In the genomic region with DNA sequence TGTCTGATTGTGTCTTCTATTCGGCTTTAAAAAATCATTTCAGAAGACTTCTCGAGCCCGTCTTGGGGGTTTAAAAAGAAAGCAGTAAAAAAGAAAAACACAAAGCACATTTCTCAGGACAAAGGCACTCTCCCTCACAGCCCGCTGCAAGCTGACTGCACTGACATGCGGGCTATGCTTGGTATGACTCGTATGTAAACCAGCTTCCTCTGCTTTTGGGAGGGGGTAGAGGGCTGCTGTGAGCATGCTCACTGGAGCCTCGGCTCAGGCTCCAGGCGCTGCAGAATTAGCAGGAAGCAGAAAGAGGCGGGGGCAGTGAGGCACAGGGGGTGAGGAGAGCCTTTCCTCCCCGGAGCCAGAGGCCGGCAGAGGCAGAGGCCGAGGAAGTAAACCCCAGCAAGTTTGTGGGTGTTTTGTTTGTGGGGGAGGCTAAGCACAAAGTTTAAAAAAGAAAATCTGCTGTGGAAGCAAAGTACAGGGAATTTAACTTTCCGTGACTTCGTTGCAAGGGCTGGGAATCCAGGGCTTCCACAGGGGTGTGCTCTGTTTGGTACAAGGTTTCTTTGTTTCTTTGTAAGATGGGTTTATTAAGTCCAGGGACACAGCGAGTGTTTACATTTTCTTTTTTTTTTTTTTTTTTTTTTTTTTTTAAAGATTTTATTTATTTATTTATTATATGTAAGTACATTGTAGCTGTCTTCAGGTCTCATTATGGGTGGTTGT, we compare ENCODE assay signal across 8 mouse cellular contexts. TPM values are rescaled to one million over a fixed set of nuclear protein-coding genes. Genes with fewer than 3 reads are reported as not detected.
DNase-seq lines count a peak whose midpoint lies in the region; ATAC-seq and TF ChIP-seq lines count a peak whose summit lies in the region.

No protein-coding gene starts in this region.

- H3K4me2 ChIP-seq in lung, embryonic 16.5 days (ENCODE audit: low read depth, low read length) = peak overlapping the region; percentile 52

- H3K9me3 ChIP-seq in lung, embryonic 16.5 days (ENCODE audit: control insufficient read depth, low read length) = peaks cover under 1% of the 10 kb centered on the region

- peak; percentile 74 to 84 for ATAC-seq in hematopoietic stem cell, adult 5-6 weeks (replicated peaks in 1 of 2; ENCODE audit: insufficient read depth in 1 of 2, low FRiP score in 2 of 2, low TSS enrichment in 1 of 2, low read depth in 1 of 2, poor library complexity in 2 of 2, severe bottlenecking in 2 of 2)
- peak; percentile 94 for ATAC-seq in lung, embryonic 16.5 days (ENCODE audit: low read depth)

- H3K9ac ChIP-seq in lung, embryonic 16.5 days (ENCODE audit: low read length) = peak overlapping the region; percentile 90

- H3K4me1 ChIP-seq in bone marrow macrophage, adult 2 months (ENCODE audit: control insufficient read depth, insufficient read depth, low read length) = peaks cover 26% of the 10 kb centered on the region
- H3K4me1 ChIP-seq in lung, embryonic 16.5 days (replicated peaks; ENCODE audit: control insufficient read depth, insufficient read depth, low read length) = peaks cover 32% of the 10 kb centered on the region
- peaks cover 26% of the 10 kb centered on the region for H3K4me1 ChIP-seq in olfactory bulb, adult 2 months (ENCODE audit: control insufficient read depth, insufficient read depth, low read length)

- no peaks in the 10 kb centered on the region for H3K27me3 ChIP-seq in lung, embryonic 16.5 days (ENCODE audit: control insufficient read depth, insufficient read depth, low read depth, low read length)

- WGBS in lung, embryonic 16.5 days = 2% methylated on average over 15 of the region's 15 CpGs
- WGBS in olfactory bulb, adult 2 months = 2% methylated on average over 15 of the region's 15 CpGs

- no peak; the same call in 1 of the 2 replicates for TF ChIP-seq POLR2A in bone marrow macrophage, adult 2 months (IDR thresholded peaks at IDR 0.05; ENCODE audit: borderline replicate concordance, low read depth, low read length)
- TF ChIP-seq POLR2A in olfactory bulb, adult 2 months (IDR thresholded peaks at IDR 0.05; ENCODE audit: insufficient read depth, low read depth, low read length) = peak; percentile 47; the same call in 1 of the 2 replicates

- H3K36me3 ChIP-seq in lung, embryonic 16.5 days (ENCODE audit: control insufficient read depth, insufficient read depth, low read length) = no peaks in the 10 kb centered on the region

- peak overlapping the region; percentile 81 for H3K27ac ChIP-seq in bone marrow macrophage, adult 2 months (ENCODE audit: insufficient read depth, low read depth, low read length)
- peak overlapping the region; percentile 91 for H3K27ac ChIP-seq in lung, embryonic 16.5 days (ENCODE audit: low read length)
- peak overlapping the region; percentile 59 for H3K27ac ChIP-seq in olfactory bulb, adult 2 months (ENCODE audit: insufficient read depth, low read depth, low read length)

- DNase-seq in CD4-positive, CD25-positive, alpha-beta regulatory T cell, adult 2 months (ENCODE audit: low read depth, low spot score) = peak; percentile 91
- peak; percentile 95 for DNase-seq in forelimb bud, embryonic 11.5 days (ENCODE audit: low read depth, low spot score)
- peak; percentile 57 for DNase-seq in layer of hippocampus, adult 9-10 months (ENCODE audit: low spot score)
- DNase-seq in testis, postnatal 14 days (ENCODE audit: low spot score) = peak; percentile 82

- no peak for TF ChIP-seq CTCF in bone marrow macrophage, adult 2 months (IDR thresholded peaks at IDR 0.05; ENCODE audit: low read depth, low read length)
- TF ChIP-seq CTCF in olfactory bulb, adult 2 months (IDR thresholded peaks at IDR 0.05; ENCODE audit: insufficient read depth, low read depth, low read length) = no peak

- H3K4me3 ChIP-seq in bone marrow macrophage, adult 2 months (ENCODE audit: insufficient read depth, low read length) = peak overlapping the region; percentile 85
- peak overlapping the region; percentile 66 for H3K4me3 ChIP-seq in lung, embryonic 16.5 days (ENCODE audit: low read length)
- peak overlapping the region; percentile 41 for H3K4me3 ChIP-seq in olfactory bulb, adult 2 months (ENCODE audit: insufficient read depth, low read depth, low read length)

RNA-seq across cellular contexts. Expression of a gene that starts 48.0 kb away (rescaled TPM):
- polyA plus RNA-seq in bone marrow macrophage, adult 2 months (2012; ENCODE audit: insufficient read depth, insufficient read length, missing spikeins) = 30.3 and 39.5 TPM in 2 replicates
- 74.5 and 80.5 TPM in 2 replicates for total RNA-seq in hematopoietic stem cell, adult 5-6 weeks (2017)
- 152 and 155 TPM in 2 replicates for polyA plus RNA-seq in lung, embryonic 16.5 days (2015; fragmentation: Nextera tagmentation; extraction: Ambion mirVana)
- polyA plus RNA-seq in olfactory bulb, adult 2 months (2012; ENCODE audit: insufficient read depth, insufficient read length, low replicate concordance, missing spikeins) = not detected in 2 replicates

Comparison
In these comparisons a context has a peak if more than half of its experiments do, and no peak if none do; other contexts are left out.
1. Peak in every context shown above with its lines: DNase-seq, ATAC-seq, H3K4me3 ChIP-seq and H3K27ac ChIP-seq.